Mouse (Mus musculus) mesoderm, embryonic 11.5 days (tissue): ENCODE measurements around the gene Pi4k2b.
"Not testable (repeated sequence)": the region's sequence is repeated elsewhere in the genome, so short reads cannot be mapped to it uniquely, and the experiment has no call there.

Source experiments
- DNase-seq: peaks from one replicate; pipeline ENCODE4 v3.0.0-alpha.2; 2012; ENCODE audit warnings: low read depth, low spot score

Gene Pi4k2b

GRCm38 (mm10) chr5:52741391-52742111 lies at the start of gene Pi4k2b:
Gene Pi4k2b (plus strand): TSS chr5:52741574.
- DNase-seq: peak; percentile 80

- no peak for DNase-seq
Measured at GRCm38 (mm10) chr5:52697291-52697690, 44.1 kb upstream of the Pi4k2b start.

- not testable (repeated sequence) for DNase-seq
Measured at GRCm38 (mm10) chr5:52697882-52698440, 43.4 kb upstream of the Pi4k2b start.

GRCm38 (mm10) chr5:52704562-52704961 lies 36.8 kb upstream of the Pi4k2b start:
- DNase-seq: no peak

GRCm38 (mm10) chr5:52712704-52713103 lies 28.7 kb upstream of the Pi4k2b start:
- no peak for DNase-seq

- no peak for DNase-seq
Measured at GRCm38 (mm10) chr5:52716742-52717448, 24.5 kb upstream of the Pi4k2b start.

- no peak for DNase-seq
Measured at GRCm38 (mm10) chr5:52721003-52721402, 20.4 kb upstream of the Pi4k2b start.

GRCm38 (mm10) chr5:52727747-52728146 lies 13.6 kb upstream of the Pi4k2b start:
- no peak for DNase-seq

GRCm38 (mm10) chr5:52732811-52733210 lies 8.6 kb upstream of the Pi4k2b start:
- DNase-seq: no peak

GRCm38 (mm10) chr5:52736046-52736445 lies 5.3 kb upstream of the Pi4k2b start:
- no peak for DNase-seq

GRCm38 (mm10) chr5:52742112-52742813 lies 889 bp downstream of the Pi4k2b start:
- peak; percentile 50 for DNase-seq

GRCm38 (mm10) chr5:52743231-52743630 lies 1.9 kb downstream of the Pi4k2b start:
- no peak for DNase-seq

GRCm38 (mm10) chr5:52746920-52747319 lies 5.5 kb downstream of the Pi4k2b start:
- no peak for DNase-seq

- no peak for DNase-seq
Measured at GRCm38 (mm10) chr5:52748732-52749131, 7.4 kb downstream of the Pi4k2b start.

- no peak for DNase-seq
Measured at GRCm38 (mm10) chr5:52753146-52753545, 11.8 kb downstream of the Pi4k2b start.

- no peak for DNase-seq
Measured at GRCm38 (mm10) chr5:52754196-52754595, 12.8 kb downstream of the Pi4k2b start.

- DNase-seq: no peak
Measured at GRCm38 (mm10) chr5:52755337-52755736, 14.0 kb downstream of the Pi4k2b start.

- no peak for DNase-seq
Measured at GRCm38 (mm10) chr5:52755989-52756388, 14.6 kb downstream of the Pi4k2b start.

- no peak for DNase-seq
Measured at GRCm38 (mm10) chr5:52762586-52762985, 21.2 kb downstream of the Pi4k2b start.

GRCm38 (mm10) chr5:52774267-52774666 lies 32.9 kb downstream of the Pi4k2b start:
- DNase-seq: no peak

GRCm38 (mm10) chr5:52775237-52775636 lies 33.9 kb downstream of the Pi4k2b start, which contains the start of gene Zcchc4:
Gene Zcchc4 (plus strand): TSS chr5:52775409.
- DNase-seq: no peak
